Mouse (Mus musculus) kidney, postnatal 36 days (tissue): ENCODE results near the gene Ttc28.

ENCODE experiments used
- DNase-seq, 2 experiments: peaks; one replicate each; pipeline ENCODE4 v3.0.0; 2021 to 2022; ENCODE audit warnings: mixed read lengths in 2 of 2

Gene Ttc28

GRCm38 (mm10) chr5:110960067-110960466 is 80.5 kb downstream of the Ttc28 start:
- DNase-seq: peak in 1 of 2 experiments; percentile 43

GRCm38 (mm10) chr5:110960890-110961289 is 81.3 kb downstream of the Ttc28 start:
- no peak for DNase-seq

- DNase-seq: no peak
Observed at GRCm38 (mm10) chr5:110967483-110968055, 88.0 kb downstream of the Ttc28 start.

- DNase-seq: no peak
Observed at GRCm38 (mm10) chr5:110968566-110968965, 89.0 kb downstream of the Ttc28 start.

GRCm38 (mm10) chr5:110970162-110970780 is 90.7 kb downstream of the Ttc28 start:
- DNase-seq: peak; percentile 33 to 53

GRCm38 (mm10) chr5:110976721-110977120 is 97.1 kb downstream of the Ttc28 start:
- DNase-seq: no peak

GRCm38 (mm10) chr5:110977796-110978195 is 98.2 kb downstream of the Ttc28 start:
- DNase-seq: no peak

- DNase-seq: peak; percentile 76 to 81
Observed at GRCm38 (mm10) chr5:110978461-110978860, 98.9 kb downstream of the Ttc28 start.

GRCm38 (mm10) chr5:110979011-110979860 is 99.6 kb downstream of the Ttc28 start:
- DNase-seq: peak; percentile 16 to 65

GRCm38 (mm10) chr5:110979861-110980346 is 100.3 kb downstream of the Ttc28 start:
- DNase-seq: peak; percentile 34 to 59

- peak in 1 of 2 experiments; percentile 9 for DNase-seq
Observed at GRCm38 (mm10) chr5:110980576-110980975, 101.0 kb downstream of the Ttc28 start.

- peak; percentile 16 to 22 for DNase-seq
Observed at GRCm38 (mm10) chr5:110982436-110982835, 102.8 kb downstream of the Ttc28 start.

- DNase-seq: no peak
Observed at GRCm38 (mm10) chr5:110984136-110984681, 104.6 kb downstream of the Ttc28 start.

- no peak for DNase-seq
Observed at GRCm38 (mm10) chr5:110996835-110997539, 117.4 kb downstream of the Ttc28 start.

- DNase-seq: no peak
Observed at GRCm38 (mm10) chr5:110997692-110998091, 118.1 kb downstream of the Ttc28 start.

GRCm38 (mm10) chr5:110998298-110998697 is 118.7 kb downstream of the Ttc28 start:
- no peak for DNase-seq

- peak in 1 of 2 experiments; percentile 16 for DNase-seq
Observed at GRCm38 (mm10) chr5:111000953-111001352, 121.3 kb downstream of the Ttc28 start.

GRCm38 (mm10) chr5:111003220-111003619 is 123.6 kb downstream of the Ttc28 start:
- DNase-seq: no peak

GRCm38 (mm10) chr5:111003750-111004149 is 124.1 kb downstream of the Ttc28 start:
- no peak for DNase-seq

GRCm38 (mm10) chr5:111006272-111007135 is 126.9 kb downstream of the Ttc28 start:
- DNase-seq: no peak

GRCm38 (mm10) chr5:111007136-111007500 is 127.5 kb downstream of the Ttc28 start:
- no peak for DNase-seq

- no peak for DNase-seq
Observed at GRCm38 (mm10) chr5:111007900-111008299, 128.3 kb downstream of the Ttc28 start.
